Mouse (Mus musculus) heart, postnatal 25 days (tissue): ENCODE results near the gene A4gnt. TPM values are rescaled to one million over a fixed set of nuclear protein-coding genes. Genes with fewer than 3 reads are reported as not detected.
"Not testable (repeated sequence)": the region's sequence is repeated elsewhere in the genome, so short reads cannot be mapped to it uniquely, and the experiment has no call there.

ENCODE experiments used
- DNase-seq: peaks from one replicate; pipeline ENCODE4 v3.0.0; 2022; ENCODE audit warnings: low spot score
- intact Hi-C: fragments of 180-260 bp; cut with DNase I; formaldehyde crosslinking; loops from one replicate; pipeline ENCODE4 v1.15.1; 2025
- total RNA-seq, 2 experiments: library from RNA; stranded (reverse); gene quantifications; 2 replicates each; pipeline ENCODE4 v1.2.3; 2021

Gene A4gnt
- not detected for total RNA-seq

DNA sequence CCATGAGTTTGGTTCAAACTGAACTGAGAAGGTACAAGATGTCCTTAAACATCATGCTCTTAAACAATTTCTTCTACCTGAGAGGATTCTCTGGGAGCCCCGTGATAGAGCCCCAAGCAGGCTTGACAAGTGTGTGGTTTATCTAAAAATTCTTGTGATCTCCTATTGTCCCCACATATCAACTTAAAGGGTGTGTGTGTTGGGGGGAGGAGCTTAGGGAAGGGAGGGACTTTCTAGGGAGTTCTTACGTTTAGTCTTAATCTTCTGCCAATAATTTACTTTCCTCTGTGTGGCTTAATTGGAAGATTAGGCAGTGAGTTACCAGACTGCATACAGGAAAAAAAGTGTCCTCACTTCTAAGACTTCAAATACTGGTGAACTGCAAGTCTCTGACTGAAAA lies at the start of gene A4gnt:
Gene A4gnt (plus strand): TSS at position 301 of the 400 bp plus-strand sequence.
- intact Hi-C loops, result no loop called here
- DNase-seq, result no peak

DNA sequence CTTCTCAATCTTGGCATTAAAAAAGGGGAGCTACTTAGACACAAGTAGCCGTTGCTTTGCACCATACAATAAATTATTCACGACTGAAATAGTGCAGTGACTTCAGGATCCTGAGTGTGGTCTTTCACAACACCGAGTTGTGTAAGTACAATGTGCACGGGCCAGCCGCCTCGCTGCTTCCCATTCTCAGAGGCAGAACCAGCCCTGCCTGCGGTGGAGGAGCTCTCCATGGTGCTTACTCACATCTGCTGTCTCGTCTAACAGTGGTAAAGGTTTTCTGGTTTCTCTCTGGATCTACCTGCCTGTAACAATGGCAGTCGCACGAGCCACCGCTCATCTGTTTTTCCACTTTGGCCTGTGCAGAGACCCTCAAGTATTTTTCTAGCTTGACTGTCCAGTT lies 48.6 kb upstream of the A4gnt start:
- DNase-seq, result no peak
- intact Hi-C loops, result no loop called here

DNA sequence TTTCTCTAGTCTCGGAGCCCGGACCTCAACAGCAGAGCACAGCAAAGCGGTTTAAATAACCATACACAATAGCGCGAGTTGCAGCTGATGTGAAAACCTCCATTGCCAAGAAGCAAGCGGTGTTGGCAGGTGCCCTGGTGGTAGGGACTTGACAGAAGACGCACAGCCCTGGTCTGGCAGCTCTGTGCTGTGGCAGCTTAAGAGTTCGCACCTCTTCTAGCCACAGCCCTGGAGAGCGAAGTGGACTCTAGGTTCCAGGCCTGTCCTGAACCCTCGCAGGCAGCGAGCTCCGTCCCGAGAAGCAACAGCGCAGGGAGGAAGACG lies 44.3 kb upstream of the A4gnt start:
- no peak for DNase-seq
- intact Hi-C loops, result no loop called here

DNA sequence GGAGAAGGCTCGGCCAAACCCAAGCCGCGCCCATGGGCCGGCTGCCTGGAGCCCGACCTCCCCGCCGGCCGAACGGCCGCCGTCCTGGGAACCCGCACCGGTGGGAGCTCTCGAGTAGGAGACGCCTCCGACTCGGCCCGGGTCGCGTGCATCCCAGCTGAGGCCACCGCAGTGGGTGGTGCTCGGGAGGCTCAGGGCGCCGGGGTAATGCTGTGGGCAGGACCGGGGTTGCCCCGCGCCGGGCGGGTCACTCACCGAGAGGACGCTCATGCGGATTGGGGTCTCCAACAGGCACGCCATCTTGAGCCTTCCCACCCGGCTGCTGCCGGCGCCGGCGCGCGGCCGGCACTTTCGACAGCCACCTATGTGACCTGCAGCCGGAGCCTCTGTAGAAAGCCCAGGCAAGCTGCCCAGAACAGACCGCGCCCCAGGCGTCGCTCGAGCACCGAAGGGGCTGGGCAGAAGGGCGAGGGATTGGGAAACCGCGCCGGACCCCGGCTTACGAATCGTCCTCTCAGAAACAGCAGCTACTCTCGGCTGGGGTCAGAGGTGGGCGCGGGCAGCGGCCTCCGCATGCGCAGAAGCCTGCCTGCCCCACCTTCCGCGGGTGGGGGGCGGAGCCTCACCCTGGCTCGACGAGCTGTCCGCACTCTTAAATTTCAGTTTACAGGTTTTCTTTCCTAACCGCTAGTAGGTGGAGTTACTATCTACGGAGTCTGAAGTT lies 43.8 kb upstream of the A4gnt start, which contains the start of gene Armc8:
Gene Armc8 (minus strand): TSS at position 553 of the 724 bp plus-strand sequence.
- intact Hi-C loops, result no loop called here
- peak; percentile 82 for DNase-seq

DNA sequence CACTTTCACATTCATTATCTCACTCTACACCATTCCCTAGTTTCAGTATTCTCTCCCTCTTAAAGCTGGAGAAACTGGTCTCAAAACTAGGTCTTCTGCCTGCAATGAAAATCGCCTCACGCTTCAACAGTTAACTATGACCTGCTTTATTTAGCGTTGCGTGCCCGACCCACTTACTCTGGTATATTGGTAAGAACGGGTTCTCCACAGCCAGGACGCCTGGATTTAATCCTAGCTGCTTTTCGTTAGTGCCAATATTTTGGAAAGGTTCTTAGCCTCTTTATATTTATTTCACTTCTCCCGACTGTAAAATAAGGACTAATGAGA lies 43.3 kb upstream of the A4gnt start:
- no peak for DNase-seq
- intact Hi-C loops, result no loop called here

DNA sequence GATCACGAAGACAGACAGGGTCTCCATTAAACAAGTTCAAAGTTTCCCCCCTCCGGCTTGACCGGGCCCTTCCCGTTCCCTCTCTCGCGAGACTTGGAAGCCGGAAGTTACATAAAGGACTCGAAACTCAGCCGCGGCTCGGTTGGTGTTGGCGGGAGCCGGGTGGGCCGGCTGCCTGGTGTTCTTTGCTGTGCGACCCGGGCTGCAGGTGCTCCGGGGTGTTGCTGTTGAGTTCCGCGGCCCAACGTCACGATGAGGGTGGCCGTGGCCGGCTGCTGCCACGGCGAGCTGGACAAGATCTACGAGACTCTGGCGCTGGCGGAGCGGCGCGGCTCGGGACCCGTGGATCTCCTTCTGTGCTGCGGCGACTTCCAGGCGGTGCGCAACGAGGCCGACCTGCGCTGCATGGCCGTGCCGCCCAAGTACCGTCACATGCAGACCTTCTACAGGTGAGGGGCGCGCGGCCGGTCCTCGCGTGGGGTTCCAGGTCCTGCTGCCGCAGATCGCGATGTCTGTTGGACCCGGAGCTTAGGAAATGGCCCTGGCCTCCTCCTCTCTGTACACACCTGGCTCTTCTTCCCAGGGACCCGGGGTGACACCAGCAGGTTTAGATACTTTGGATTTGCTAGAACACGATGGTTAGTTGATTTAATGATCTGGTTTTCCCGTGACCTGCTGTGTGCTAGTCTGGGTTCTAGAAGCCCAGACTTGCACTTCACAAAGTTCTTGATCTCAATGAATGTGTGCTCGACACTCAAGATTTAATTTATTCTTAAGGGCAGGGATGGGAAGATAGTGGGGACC lies 36.4 kb upstream of the A4gnt start, which contains the start of gene Dbr1:
Gene Dbr1 (plus strand): TSS at position 123 of the 804 bp plus-strand sequence.
- peak; percentile 85 for DNase-seq
- intact Hi-C loops, result no loop called here

DNA sequence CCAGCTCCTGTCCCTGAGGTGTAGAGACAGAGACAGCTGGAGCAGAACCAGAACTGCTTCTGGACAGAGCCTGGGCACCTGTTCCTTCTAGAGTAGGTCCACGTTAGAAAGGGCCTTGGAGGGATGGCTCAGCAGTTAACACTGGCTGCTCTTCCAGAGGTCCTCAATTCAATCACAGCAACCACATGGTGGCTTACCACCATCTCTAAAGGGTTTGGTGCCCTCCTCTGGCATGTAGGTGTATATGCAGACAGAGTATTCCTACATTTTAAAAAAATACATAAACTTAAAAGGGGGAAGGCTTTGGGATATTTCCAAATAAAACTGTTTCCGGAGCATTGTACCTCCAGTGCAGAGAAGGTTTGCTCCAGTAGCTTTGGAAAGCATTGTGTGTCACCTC lies 31.6 kb upstream of the A4gnt start:
- intact Hi-C loops, result loop anchor here (1.0 to 5.0 kb wide), 2 partner anchors 63 to 111 kb away; no protein-coding TSS in a partner anchor

DNA sequence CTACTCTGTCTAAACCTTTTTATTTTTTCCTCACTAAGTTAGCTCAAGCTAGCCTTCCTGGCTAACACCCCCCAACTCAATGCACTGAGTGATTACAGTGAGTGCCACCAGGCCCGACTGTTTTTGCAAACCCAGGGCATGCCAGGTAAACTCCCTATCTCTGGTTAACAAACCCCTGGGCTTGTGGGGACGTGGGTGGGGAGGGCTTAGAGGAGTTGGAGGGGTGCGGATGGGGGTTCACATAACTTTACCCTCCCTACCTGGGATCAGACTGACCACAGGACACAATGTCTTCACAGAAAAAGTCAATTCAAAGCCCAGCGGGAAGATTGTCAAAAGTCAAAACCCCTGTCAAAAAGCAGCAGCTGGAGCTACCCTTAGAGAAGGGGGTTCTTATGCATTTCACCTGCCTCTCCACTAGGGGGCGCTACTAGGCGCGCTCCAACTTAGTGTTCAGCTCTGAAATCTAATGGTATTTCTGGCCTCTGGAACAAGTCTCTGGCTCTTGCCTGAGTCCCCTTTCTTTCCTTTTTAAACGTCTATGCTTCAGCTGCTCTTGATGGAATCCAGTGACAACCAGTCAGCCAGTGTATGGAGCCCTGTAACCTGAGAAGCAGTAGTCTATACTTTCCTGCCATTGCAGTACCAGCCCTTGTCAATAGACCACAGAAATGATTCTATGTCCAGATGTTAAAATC lies 24.6 kb upstream of the A4gnt start:
- intact Hi-C loops, result loop anchor here (1.0 kb wide), 1 partner anchor 75 kb away; no protein-coding TSS in a partner anchor
- DNase-seq, result no peak

More for the DNA sequence above, 31.6 kb upstream of the A4gnt start:
- DNase-seq, result no peak

DNA sequence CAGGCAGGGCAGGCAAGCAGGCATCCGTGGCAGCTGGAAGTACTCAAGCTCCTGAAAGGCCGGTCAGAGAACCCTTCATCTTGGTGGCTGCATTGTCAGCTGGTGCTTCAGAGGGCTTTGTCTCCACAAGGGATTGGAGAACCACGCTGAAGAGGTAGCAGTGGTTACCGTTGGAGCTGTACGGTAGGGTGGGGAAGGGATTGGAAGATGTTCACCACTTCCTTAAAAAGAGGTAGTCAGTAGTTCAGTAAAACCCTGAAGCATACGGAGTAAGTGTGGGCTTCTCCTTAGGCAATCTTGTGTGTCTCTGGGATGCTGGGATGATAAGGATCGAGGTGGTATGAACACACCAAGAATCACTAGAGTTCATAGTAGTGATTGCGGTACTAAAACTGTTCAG lies 21.2 kb upstream of the A4gnt start:
- intact Hi-C loops, result no loop called here
- DNase-seq, result no peak

DNA sequence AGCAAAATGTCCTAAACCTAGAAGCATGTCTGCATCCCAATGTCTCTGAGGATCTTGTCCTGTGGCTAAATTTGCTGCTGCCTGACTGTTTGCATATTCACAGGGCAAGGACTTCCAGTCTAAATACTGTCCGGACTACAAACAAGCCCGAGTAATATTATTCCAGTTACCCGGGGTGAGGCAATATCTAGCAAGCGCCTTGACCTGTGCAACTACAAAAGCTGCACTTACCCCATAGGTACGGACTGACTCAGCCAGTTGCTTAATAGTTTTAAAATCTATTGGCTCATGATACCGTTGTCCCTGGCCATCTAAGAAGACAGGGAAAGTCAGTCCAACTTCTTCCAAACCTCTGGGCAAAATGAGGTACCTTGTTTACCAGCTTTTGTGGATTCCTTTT lies 13.2 kb upstream of the A4gnt start:
- DNase-seq, intact Hi-C loops: not testable (repeated sequence)

DNA sequence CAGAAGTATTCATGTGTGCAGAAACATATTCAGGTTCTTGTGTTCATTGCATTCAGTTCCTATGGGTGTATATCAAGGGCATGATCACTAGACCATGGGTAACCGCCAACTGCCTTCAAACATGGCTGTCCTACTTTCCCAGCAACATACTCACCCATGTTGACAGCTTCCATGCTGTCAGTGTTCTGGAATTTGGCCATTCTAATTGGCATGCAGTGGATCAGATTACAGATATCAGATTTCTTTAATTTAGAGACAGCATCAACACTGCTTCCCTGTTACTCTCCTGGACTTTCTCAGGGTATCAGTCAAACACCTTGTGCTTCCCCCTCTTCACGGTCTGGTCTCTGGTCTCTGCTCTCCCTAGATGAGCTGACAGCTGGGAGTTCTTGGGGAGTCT lies 8.7 kb upstream of the A4gnt start:
- intact Hi-C loops, result no loop called here
- DNase-seq, result no peak

DNA sequence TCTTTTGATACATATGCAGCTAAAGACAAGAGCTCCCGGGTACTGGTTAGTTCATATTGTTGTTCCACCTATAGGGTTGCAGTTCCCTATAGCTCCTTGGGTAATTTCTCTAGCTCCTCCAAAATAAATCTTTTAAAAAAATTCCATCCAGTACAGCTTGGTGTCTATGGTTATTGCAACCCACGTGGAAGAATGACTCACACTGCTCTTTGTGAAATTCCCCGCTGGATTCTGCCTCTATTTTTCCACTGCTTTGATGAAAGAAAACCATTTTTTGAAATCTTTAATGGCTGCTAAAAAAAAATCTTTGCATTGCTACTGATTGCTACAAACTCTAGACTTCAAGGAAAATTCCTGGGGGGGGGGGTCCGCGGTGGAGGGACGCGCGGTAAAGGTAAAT lies 7.4 kb downstream of the A4gnt start:
- DNase-seq, result no peak
- intact Hi-C loops, result no loop called here

DNA sequence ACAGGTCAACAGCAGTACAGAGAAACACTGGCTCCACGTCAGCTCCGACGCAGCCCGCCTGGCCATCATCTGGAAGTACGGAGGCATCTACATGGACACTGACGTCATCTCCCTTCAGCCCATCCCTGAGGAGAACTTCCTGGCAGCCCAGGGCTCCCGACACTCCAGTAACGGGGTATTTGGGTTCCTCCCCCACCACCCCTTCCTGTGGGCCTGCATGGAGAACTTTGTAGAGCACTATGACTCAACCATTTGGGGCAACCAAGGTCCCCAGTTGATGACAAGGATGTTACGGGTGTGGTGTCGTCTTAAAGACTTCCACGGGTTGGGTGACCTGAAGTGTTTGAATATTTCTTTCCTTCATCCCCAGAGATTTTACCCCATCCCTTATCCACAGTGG lies 7.9 kb downstream of the A4gnt start:
- DNase-seq, result no peak
- intact Hi-C loops, result no loop called here

DNA sequence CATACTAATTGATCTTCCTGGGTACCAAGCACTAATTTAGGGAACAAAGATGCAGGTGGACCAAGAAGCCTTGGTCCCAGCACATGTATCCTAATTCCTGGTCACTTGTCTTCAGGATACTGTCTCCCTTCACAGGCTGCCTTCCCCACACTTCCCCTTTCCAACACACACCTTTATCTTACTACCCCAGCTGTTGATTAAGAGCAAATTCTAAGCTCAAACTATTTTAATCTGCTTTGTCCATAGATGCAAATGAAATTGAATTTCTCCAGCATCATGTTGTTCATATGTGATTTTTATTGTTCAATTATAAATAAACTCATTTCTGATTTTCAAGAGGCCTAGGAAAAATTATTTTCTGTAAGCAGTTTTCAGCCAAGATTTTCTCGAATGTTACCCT lies 9.7 kb downstream of the A4gnt start:
- DNase-seq, result no peak

DNA sequence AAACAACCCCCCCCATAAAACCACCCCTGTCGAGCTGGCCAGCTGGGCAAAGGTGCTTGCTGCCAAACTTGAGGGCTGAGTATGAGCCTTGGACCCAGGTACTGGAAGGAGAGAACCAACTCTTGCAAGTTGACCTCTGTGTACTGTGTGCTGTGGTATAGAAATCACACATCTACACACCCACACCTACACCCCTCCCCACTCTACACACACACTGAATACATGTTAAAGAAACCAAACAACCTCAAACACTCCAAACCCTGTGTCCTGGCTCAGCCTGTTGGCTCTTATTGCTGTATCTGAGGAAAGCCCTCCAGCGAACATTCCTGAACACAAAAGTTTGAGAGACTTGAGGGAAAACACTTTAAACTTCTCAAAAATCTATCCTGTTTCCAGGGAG lies 10.7 kb downstream of the A4gnt start:
- intact Hi-C loops, result no loop called here
- no peak for DNase-seq

More for the DNA sequence above, 9.7 kb downstream of the A4gnt start:
- intact Hi-C loops, result no loop called here

DNA sequence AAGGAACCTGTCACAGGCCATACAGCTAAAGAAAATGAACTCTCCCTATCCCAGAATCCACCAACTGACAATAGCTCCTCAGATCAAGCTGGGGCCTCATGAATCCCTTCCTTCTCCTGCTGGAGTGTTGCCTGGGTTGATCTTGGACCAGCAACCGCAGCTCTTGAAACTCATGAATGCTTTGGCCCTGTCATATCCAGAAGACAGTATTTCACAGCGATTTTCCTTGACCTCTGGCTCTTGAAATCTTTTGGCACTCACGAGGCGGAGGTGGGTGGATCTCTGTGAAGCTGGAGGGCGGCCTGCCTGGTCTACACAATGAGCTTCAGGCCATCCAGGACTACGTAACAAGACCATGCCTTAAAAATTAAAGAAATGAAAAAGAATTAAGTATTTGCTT lies 11.8 kb downstream of the A4gnt start:
- DNase-seq, result peak; percentile 10
- intact Hi-C loops, result no loop called here

DNA sequence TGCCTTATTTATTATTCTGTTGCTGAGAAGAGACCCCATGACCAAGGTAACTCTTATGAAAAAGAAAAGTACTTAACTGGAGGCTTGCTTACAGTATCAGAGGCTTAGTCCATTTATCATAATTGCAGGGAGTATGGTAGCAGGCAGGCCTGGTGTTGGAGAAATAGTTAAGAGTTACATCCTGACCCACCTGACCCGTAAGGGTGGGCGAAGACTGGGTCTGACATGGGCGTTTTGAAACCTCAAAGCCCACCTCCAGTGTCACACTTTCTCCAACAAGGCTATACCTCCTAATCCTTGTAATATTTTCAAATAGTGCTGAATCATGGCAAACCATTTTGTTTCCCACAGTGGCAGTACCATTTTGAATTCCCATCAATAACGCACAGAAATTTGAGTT lies 16.3 kb downstream of the A4gnt start:
- DNase-seq, result no peak
- intact Hi-C loops, result no loop called here

DNA sequence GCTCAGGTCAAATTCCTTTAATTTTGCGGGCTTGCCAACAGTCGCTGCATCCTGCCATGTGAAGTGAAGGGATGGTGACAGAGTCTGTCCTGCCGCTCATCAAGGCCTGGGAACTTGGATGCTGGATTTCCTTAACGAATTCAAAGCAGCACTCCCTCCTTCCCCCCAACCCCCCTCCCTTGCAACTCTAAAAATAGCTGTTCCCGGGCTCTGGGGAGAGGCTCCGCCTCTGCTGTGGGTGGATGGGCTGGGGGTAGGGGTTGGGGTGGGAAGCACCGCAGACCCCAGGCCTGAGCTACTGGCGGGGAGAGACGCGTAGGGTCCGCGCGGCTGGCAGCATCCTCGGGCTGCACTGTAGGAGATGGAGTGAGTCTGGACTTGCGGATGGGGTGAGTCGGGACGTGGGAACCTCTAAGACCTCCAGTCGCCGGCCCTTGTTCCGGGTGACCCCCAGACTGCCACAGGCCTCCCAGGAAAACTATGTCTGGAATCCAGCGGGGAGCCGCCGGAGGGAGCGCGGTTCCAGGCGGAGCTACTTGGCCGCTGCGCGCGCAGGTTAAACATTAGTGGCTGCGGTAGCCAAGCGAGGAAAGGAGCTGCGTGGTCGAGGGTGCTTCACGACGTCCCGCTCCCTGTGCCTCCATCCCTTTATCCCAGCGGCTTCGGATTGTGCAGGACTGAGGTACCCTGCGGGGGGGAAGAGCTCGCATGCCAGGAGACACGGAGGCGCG lies 17.1 kb downstream of the A4gnt start, which contains the start of gene Dzip1l:
Gene Dzip1l (plus strand): TSS at position 216 of the 731 bp plus-strand sequence.
- peak; percentile 26 for DNase-seq
- intact Hi-C loops, result no loop called here

DNA sequence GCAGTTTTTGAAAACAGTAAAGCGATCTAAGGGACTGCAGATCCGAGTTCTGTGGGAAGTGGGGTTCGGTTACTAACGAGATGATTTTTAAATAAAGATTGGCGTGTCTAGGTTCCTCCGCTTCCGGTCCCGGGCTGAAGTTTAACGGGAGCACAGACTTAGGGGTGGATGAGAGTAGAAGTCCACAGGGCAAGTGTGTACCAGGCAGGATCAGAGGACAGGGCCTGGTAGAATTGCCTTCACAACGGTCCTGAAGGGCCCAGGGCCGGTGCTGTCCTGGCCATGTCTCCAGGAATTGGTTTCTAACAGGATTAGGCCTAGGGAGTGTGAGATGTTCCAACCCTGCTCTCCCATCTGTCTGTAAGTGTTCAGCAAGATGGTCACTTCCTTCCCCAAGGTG lies 17.8 kb downstream of the A4gnt start:
- intact Hi-C loops, result no loop called here
- peak; percentile 4 for DNase-seq

DNA sequence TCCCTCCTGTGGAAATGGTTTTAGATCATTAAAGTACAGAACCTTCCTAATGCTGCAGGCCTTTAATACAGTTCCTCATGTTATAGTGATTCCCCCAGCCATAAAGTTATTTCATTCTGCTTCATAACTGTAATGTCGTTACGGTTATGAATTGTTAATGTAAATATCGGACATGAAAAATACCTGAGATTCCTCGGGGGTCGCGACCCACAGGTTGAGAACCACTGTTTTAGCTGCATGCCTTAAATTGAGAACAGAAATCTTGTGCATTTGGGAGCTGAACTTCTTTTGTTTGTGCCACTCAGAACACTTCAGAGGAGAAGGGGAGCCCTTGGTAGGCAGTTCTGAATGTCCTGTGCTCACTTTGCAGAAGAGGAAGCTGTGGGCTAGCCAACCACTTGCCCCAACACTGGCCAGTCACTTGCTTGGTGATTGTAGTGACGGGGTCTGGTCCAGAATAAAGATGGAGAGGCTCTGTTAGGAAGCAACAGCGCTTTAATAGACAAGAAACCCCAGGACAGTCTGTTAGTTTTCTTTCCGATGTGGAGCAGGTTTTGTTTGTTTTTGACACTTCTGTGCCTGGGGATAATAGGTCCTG lies 18.3 kb downstream of the A4gnt start:
- intact Hi-C loops, result no loop called here
- DNase-seq, result no peak
